17 mouse cellular contexts compared by ENCODE assay signal in the genomic region with DNA sequence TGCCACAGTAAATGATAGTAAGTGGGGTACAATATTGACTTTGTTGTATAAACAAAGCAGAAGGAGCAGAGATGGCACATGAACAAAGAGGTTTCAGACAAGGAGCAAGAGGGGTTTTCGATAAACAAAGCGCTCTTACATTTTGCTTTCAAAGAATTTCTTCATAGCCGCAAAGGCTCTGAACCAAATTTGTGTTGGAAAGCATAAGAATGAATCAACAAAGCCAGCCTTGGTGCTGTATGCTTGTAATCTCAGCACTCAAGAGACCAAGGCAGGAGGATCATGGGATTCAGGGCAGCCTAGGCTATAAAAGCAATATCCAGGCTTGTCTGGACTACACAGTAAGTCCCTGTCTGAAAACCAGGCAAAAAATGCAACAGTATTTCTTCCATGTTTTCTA.
"Had no signal": no experiment of that assay in that cellular context is flagged by ENCODE, and none has a peak within 500 bp of the region (broad histone marks: within the 10 kb centered on the region; RNA-seq: fewer than 3 reads in every experiment).

No protein-coding gene starts in this region.

- H3K4me1 ChIP-seq: limb, embryonic 13.5 days had no signal

- H3K9me3 ChIP-seq: liver, embryonic 15.5 days; midbrain, embryonic 13.5 days had no signal

- H3K4me2 ChIP-seq: limb, embryonic 13.5 days; liver, embryonic 11.5 days; liver, embryonic 15.5 days; midbrain, embryonic 13.5 days; neural tube, embryonic 12.5 days had no signal

- H3K9ac ChIP-seq: limb, embryonic 13.5 days; liver, embryonic 15.5 days; midbrain, embryonic 13.5 days; neural tube, embryonic 12.5 days had no signal

- DNase-seq: kidney, adult 11 months; kidney, postnatal 10 days; kidney, postnatal 4 days; lung, adult 2 months; lung, postnatal 10 days; right cerebral cortex, postnatal 4 days; spleen, adult 18-20 months; thymus, adult 2 months; thymus, postnatal 25 days had no signal

- H3K27me3 ChIP-seq: limb, embryonic 13.5 days; liver, embryonic 15.5 days; megakaryocyte, embryonic 14.5 days; midbrain, embryonic 13.5 days; neural tube, embryonic 12.5 days had no signal

- H3K36me3 ChIP-seq: limb, embryonic 13.5 days; liver, embryonic 15.5 days; midbrain, embryonic 13.5 days; neural tube, embryonic 12.5 days had no signal

- H3K4me3 ChIP-seq: layer of hippocampus, adult 2 months; limb, embryonic 13.5 days; liver, embryonic 15.5 days; megakaryocyte, embryonic 14.5 days; midbrain, embryonic 13.5 days; neural tube, embryonic 12.5 days had no signal

- H3K27ac ChIP-seq: layer of hippocampus, adult 2 months; liver, embryonic 15.5 days; macrophage; midbrain, embryonic 13.5 days; neural tube, embryonic 12.5 days had no signal

- ATAC-seq: midbrain, embryonic 13.5 days had no signal
